Mouse (Mus musculus): Measurements from ENCODE around the gene Lhx6.
"Not testable (repeated sequence)": the region's sequence is repeated elsewhere in the genome, so short reads cannot be mapped to it uniquely, and the experiment has no call there.

The Lhx6 gene

DNA sequence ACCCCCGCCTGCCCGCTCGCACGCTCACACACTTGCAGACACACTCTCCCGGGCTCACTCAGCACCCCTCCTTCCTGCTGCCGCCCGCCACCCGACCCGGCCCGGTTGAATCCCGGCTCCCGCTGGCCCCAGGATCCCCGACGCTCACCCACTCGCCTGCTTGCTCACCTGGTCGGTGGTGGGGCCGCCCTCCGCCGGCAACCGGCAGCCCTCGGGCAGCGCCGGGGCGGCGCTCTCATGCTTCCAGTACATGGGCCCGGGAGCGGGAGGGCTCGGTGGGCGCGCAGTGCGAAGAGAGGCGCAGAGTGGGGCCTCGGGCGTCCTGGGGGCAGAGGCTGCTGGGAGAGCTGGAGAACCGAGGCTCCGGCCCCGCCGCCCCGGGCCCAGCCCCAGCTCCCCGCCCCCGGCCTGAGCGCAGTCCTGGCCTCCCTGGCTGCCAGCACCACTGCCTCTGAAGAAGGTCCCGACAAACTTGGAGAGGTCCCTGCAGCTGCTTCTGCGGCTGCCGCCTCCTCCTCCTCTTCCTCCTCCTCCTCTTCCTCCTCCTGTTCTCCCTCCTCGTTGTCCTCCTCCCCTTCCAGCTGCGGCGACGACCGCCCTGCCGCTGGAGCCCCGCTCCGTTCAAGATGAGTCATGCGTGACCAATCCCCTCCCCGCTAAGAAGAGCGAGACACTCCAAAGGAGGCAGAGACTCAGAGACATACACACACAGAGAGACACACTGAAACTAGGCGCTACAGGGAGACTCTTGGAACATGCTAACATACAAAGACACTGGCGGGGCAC is at the start of gene Lhx6:
Lhx6 (minus strand) TSS at position 453 of the 786 bp plus-strand sequence.
- DNase-seq (ENCODE audit: low read depth, low spot score), result no peak

DNA sequence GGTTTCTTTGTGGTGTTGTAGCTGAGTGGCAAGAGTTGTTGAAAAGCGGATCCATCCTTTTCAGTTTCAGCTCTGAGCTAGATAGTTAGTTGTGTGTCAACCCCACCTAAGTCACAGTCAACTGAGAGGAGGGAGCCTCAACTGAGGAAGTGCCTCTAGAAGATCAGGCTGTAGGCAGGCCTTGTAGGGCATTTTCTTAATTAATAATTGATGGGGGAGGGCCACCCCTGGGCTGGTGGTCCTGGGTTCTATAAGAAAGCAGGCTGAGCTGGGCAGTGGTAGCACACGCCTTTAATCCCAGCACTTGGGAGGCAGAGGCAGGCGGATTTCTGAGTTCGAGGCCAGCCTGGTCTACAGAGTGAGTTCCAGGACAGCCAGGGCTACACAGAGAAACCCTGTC is 47.2 kb upstream of the Lhx6 start:
- DNase-seq (ENCODE audit: low read depth, low spot score), result not testable (repeated sequence)

DNA sequence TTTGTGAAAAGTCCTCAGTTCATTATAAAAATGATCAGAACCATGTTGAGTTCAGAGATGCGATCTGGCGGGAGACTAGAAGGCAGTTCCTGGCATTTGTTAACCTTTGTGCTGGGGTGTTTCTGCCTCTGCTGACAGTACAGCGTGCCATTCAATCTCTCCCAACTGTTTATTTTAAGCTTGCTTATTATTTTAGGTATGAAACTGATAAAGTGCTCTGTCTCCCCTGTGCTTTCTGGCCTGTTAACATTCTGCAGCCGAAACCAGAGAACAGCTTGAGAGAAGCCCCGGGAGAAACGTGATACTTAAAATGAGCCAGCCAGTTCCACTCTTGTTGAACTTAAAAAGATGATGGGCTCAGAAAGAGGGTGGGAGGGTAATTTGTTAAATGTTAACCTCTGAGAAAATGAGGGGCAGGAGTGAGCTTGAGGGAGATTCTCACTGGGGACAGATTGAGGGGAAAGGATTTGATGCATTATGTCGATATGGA is 43.7 kb upstream of the Lhx6 start:
- DNase-seq (ENCODE audit: low read depth, low spot score), result no peak

DNA sequence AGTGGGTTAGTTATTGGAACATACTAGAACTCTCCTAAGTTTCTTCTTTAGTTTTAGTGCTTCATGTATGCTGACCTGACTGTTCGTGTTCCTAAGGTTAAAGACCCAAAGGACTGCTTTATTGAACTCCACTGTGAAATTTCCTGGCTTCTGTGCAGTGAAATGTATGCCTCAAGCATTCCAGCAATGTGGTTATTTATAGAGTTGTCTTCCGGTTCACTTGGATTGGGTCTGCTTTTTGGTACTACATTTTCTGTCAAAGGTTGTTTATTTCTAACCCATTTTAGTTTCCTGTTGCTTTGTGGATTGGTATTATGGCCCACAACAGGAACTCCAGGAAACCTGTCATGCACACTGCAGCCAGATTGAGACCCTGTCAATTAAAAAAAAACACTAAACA is 33.9 kb upstream of the Lhx6 start:
- no peak for DNase-seq (ENCODE audit: low read depth, low spot score)

DNA sequence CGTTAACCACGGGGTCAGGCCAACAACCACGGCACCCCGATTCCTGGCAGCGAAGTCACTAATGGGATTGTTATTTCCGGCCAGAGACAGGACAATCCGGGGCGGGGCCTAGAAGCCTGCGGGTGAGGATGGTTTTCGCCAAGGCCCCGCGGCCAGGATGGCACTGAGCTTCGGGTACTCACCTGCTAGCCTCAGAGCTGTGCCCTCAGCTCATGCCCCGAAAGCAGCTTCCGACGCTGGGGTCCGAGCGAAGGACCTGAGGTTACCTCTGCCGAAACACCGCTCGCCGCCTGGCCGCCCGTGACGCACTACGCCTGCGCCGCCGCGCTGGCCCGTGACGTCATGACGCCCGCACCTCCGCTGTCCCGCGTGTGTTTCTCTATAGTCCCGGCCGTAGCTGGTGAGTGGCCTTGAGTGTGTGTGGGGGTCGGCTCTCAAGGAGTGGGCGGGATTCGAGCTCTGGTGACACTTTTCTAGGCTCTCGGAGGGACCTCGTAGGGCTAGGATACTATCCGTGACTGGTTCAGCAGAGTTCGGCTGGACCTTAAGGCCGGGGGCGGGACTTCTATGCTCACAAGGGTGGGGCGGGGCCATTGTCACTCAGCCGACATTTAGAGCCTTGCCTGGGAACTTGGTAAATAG is 31.2 kb upstream of the Lhx6 start, which contains the start of the genes Mrrf and Rbm18:
Mrrf (plus strand) TSS at position 90 of the 642 bp plus-strand sequence.
Rbm18 (minus strand) TSS at position 474 of the 642 bp plus-strand sequence.
- peak; percentile 95 for DNase-seq (ENCODE audit: low read depth, low spot score)

DNA sequence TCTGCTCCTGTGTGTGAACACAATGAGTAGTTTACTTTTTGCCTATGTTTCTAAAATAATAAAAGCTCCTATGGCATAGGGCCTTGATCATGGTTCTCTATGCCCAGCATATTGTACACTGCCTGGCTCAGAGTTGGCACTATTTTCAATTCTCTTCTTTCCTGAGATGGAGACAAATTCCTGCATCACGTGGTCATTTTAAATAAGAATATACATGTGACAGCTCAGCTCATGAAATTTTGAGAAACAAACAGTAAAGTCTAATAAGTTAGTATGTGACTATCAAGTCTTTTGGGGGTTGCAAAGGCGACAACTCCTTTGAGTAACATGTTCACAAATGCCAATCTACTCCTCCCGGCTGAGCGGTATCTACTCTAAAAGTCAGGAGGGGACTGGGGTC is 30.7 kb upstream of the Lhx6 start:
- no peak for DNase-seq (ENCODE audit: low read depth, low spot score)

DNA sequence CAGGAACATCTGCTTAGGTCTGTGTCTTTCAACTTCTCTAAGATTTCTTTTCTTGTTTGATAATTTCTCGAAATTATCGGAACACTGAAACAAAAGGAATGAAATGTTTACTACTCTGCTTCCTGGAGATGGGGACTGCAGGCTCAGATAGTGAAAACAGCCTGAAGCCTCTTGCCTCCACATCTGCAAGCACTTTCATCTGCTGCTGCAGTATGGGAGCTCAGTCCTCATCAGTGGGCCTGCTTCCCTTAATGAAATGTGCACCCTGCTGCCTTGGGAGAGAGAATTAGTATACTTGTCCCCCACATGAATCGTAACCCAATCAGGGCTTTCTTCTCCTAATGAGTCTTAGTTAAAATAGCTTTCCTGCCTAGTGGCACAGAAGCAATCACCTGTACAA is 23.8 kb upstream of the Lhx6 start:
- no peak for DNase-seq (ENCODE audit: low read depth, low spot score)

DNA sequence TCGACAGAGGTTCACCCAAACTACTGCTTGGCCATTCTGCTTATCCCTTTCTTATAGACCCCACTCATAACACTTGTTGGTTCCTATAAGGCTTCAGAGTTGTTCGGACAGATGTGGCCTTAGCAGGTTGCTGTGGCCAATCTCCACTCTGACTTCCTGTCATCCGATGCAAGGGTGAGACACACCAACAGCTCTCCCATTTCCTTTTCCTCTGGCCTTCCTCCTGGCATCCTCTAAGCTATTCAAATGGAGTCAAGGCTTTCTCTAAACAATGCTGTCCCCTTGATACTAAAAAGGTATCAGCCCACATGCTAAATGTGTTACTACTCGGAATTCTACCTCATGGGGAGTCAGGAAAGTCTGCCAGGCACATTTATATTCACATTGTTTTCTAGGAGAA is 22.8 kb upstream of the Lhx6 start:
- DNase-seq (ENCODE audit: low read depth, low spot score), result no peak

DNA sequence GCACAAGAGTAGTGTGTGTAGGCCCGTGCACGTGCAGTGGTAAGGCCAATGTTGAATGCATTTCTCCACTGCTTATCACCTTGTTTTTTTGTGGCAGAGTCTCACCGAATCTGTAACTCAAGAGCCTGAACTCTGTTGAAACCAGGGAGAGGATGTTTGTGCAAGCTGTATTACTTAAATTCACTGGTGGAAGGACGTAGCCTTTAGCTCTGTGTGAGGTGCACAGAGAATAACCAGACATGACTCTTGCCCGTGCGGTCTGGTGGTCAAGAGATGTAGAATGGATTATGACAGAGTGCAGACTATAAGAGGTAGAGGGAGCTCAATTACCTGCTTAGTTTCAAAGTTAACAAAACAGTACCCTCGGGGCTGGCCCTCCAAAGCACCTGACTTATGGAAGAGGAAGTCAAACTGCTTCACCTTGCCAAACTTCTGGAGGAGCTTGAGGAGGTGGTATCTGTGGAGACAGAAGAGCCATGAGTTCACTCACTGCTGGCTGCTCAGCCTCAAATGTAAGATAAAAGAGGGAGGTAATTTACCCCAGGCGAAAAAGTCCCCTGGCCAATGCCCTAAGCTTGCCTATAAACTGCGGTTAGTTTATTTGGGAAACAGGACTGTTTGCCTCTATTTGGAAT is 21.7 kb upstream of the Lhx6 start:
- DNase-seq (ENCODE audit: low read depth, low spot score), result no peak

DNA sequence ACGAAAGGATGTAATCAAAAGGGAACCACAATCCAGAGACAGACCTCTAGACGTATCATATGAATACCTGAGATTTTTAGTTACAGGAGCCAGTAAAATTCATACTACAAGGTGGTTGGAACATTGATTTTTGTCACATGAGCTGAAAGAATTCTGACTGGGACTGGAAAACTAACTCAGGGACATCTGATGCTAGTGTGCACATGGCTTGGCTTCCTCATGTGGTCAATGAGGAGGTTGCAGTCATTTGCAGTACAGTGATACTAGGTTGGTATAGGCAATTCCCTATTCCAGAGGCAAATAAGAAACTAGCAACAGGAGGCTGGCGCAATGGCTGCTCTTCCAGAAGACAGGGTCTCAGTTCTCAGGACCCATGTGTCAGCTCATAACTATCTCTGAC is 7.4 kb upstream of the Lhx6 start:
- no peak for DNase-seq (ENCODE audit: low read depth, low spot score)

DNA sequence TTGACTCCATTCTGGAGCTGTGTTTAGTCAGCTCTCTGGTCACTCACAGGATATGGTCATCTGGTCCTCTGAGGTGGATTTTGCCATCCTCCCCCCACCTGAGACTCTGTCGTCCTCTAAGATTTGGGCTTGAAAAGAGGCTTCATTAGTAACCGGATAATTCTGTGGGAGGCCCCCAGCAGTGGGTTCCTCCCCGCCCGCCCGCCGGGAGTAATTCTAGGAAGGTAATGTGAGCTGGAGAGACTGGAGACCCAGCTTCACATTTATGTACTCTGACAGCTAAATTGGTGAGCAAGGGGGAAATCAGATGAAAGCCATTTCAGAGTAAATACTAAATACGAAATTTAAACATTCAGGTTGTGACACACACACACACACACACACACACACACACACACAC is 3.4 kb upstream of the Lhx6 start:
- no peak for DNase-seq (ENCODE audit: low read depth, low spot score)

DNA sequence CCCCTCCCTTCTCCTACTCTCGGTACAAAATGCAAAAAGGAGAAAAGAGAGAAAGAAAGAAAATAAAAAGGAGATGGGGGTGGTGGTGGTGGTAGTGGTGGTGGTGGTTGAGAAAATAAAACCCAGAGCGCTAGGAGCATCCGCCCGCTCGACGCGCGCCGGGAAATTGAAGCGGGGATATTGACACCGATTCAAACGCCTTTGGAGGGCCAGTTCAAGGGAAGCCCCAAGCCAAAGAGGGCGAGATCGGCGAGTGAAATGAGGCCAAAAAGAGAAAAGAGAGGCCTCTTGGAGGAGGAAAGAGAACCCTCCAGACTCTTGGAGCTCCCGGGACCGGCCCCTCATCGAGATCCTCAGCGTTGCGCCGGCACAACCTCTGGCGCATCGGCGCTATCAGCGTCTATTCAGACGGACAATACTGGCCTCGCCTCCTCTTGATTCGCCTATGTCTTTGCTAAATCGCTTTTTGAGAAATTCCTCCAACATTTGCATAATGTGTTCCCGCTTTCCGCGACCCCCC is 712 bp downstream of the Lhx6 start:
- no peak for DNase-seq (ENCODE audit: low read depth, low spot score)

DNA sequence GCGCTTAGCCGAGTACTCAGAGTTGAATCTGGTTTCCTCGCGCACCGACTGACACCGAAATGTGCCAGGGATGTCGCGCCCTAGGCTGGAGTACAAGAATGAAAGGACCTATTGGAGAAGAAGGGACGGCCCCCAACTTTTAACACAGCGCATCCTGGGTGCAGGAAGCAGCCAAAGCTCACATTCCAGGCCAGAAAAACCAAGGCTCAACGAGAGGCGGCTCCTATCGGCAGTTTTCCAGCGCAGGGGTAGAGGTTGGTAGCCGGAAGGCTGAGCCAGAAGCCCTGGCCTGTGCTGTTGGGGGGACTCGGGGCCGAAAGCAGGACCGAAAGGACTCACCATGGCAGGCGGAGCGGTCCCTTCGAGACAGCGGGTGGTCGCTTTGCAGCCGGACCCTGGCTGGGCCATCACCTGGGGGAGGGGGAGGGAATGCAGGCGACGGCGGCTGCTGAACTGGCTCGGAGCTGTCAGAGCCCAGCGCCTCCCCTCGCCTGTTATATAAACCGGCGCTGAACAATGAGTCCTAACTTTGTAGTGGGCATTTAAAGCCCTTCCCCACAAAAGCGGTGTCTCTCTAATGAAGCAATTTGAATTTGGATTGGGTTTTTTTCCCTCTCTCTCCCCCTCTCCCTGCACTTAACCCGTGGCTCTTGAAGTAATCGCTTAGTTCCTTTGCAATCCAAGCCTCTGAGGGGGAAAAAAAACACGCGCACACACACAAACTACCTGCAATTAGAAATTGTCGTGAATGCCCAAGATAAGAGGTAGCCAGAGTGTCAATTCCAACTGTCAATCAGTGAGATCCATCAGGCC is 1.4 kb downstream of the Lhx6 start:
- no peak for DNase-seq (ENCODE audit: low read depth, low spot score)

DNA sequence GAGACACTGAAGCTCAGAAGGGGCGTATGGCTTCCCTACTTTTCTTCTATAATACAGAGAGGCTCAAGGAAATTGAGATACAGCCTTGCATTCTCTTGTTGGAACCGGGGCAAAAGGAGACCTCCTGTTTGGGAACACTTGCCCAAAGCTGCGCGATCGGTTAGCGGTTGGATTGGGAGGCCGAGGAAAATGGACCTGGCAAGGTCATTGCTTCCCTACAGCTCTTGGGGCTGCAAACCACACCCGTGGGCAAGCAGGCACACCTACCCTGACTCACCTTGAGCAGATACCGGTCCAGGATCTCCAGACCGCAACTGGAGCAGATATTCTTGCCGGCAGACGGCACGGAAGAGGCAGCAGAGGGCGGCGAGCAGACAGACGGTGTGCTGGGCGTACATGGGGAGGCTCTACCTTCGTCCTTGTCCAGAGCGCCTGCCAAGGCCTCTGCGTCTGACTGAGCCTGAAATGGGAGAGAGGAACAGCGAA is 2.1 kb downstream of the Lhx6 start:
- no peak for DNase-seq (ENCODE audit: low read depth, low spot score)

DNA sequence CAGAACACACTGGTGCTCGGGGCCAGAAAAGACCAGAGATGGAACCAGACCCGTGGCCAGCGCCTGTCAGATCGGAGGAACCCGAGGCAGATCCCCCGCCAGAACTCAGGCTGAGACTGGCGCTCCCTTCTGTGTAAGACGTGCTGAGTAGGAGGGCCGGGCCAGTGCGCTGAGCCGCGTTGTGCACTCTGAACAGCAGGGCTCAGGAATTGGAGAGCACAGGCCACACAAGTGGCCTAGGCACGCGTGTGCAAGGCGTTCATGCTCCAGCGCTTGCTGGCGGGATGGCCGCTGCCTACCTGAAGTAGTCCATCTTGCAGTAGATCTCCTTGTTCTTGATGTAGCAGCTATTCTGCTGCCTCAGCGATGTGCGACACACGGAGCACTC is 2.7 kb downstream of the Lhx6 start:
- DNase-seq (ENCODE audit: low read depth, low spot score), result no peak

DNA sequence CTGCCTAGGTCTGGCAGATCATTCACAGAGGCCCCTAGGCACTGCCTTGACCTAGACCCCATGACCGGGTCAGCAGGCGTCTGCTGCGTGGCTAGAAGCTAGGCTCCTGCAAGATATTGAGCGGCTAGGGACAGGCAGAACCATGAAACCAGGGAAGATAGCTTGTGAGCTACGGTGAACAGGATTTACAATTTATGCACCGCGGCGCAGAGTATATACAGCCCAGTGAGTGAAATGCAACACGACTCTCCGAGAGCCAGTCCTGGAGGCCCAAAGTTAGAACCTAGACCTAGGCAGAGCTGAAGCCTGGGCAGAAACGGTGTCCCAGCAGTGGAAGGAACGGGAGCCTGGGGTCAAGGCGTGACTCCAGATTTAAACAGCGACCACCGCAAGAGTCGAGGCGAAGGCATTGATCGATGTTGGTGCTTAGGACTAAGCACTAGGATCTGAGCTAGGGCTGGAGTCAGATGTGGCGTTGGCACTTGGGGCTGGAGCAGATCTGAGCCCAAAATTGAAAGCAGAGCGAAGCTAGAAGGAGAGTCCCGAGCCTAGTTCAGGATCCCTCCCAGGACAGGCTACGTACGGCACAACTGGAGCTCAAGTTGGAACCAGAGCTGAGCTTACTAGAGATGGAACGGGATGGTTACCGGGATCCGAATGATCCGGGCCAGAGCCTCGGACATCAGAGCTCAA is 3.2 kb downstream of the Lhx6 start:
- DNase-seq (ENCODE audit: low read depth, low spot score), result no peak

DNA sequence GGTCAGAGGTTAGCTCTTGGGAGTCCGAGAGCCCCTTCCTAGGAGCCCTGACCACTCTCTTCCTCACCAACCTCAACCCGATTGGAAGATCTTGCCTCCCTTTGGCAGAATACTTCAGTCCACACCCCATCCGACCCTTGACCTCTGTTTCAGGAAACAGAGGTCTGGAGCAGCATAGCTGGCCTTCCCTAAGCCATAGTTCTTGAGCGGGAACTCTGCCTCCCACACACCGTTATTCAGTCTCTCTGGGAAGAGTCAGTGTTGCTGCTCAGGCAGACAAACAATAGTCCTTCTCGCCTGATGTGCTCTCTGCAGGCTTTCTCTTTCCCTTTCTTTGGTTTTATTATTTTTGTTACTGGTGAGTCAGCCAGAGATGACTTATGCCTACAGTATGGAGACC is 5.5 kb downstream of the Lhx6 start:
- DNase-seq (ENCODE audit: low read depth, low spot score), result no peak

DNA sequence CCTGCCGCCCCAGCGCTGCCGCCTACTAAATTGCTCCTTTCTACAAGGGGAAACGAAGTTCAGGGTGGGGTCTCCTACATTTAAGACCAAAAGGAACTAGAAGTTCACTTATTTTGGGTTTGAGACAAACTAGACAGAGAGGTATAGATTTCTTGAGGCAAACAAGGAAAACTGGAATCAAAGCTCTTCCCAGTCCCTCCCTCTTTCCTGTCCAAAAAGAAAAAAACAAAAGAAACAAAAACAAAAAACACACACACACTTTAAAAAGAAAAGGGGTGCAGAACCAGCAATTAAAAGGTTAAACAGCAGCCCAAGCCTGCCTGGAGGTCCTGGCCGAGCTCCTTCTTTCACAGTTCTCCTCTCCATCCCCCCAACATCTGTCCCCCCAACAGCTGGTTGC is 7.2 kb downstream of the Lhx6 start:
- no peak for DNase-seq (ENCODE audit: low read depth, low spot score)

DNA sequence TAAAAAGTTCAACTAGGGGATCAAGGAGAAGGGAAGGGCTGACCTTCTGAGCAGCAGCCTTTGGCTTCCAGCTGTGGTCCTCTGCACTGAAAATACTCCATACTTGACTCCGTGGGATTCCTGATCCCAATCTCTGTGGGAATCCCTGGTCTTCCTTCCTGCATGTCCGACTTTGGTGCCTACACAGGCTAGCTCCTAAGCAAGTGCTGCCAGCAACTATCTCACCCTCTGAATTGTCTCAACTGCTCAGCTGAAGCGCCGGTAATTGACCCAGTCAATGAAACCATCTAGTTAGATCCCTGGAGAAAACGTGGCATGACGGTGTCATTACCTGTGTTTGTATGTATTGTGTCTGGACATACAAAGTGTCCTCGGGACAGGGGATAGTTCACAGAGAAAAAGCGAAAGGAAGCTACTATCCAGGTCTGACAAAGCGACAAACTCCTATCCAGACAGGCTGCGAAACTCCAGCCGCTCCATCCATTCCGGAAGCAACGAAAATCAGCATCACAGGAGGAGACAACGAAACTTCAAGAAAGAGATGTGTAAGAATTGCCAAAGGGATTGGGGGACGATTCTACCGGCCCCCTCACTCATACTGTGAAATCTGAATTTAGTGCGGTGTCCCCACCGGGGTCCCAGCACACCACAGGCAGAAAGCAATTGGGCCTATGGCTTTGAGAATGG is 7.9 kb downstream of the Lhx6 start:
- DNase-seq (ENCODE audit: low read depth, low spot score), result no peak

DNA sequence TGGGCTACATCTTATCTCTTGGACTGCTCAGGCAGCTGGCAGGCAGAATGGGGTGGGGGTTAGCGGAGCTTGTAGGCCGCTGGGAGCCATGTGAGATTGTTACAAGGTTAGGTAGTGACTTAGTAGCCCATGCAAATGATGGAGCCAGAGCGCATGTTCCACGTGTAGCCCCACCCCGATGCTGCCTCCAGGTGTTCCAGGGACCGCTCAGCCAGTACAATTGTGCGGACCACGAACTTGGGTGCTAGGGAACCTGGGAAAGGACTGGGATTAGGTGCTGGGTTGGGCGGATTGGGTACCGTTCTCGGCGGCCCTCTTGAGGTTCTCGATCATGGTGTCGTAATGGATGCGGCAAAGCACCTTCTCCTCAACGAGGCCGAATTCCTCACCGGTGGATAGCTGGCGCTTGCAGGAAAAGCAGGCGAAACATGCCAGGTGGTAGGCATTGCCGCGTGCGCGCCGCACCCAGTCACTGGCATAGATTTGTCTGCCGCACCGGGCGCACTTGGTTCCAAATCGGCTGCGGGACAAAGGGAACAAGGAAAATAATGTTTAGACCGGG is 11.2 kb downstream of the Lhx6 start:
- no peak for DNase-seq (ENCODE audit: low read depth, low spot score)
